Mouse (Mus musculus) heart, embryonic 16.5 days (tissue): ENCODE measurements around the gene Smagp. TPM values are rescaled to one million over a fixed set of nuclear protein-coding genes. Genes with fewer than 3 reads are reported as not detected.

Source experiments
- ATAC-seq: fragments of 200-750 bp; cut with Nextera tagmentation; replicated peaks from 2 replicates; pipeline ENCODE4 v1.8.0; 2017; ENCODE audit warnings: moderate number of reproducible peaks; ENCODE audit not compliant: insufficient read depth, low FRiP score; ENCODE audit errors: extremely low read depth
- H3K27ac ChIP-seq: fragments of 300-500 bp; sonication (generic); 2 replicates; pipeline ENCODE4 v1.5.1; 2014; ENCODE audit warnings: mild to moderate bottlenecking, low read length, control low read depth, moderate library complexity
- H3K27me3 ChIP-seq: fragments of 300-500 bp; sonication (generic); 2 replicates; pipeline ENCODE4 v1.6.1; 2014; ENCODE audit warnings: low read length, mixed read lengths; ENCODE audit not compliant: control insufficient read depth, insufficient read depth
- H3K36me3 ChIP-seq: fragments of 300-500 bp; sonication (generic); 2 replicates; pipeline ENCODE4 v1.6.1; 2014; ENCODE audit not compliant: control insufficient read depth, insufficient read depth
- H3K4me1 ChIP-seq: fragments of 300-500 bp; sonication (generic); 2 replicates; pipeline ENCODE4 v1.6.1; 2014; ENCODE audit warnings: low read length, mixed read lengths; ENCODE audit not compliant: control insufficient read depth, insufficient read depth
- H3K4me2 ChIP-seq: fragments of 300-500 bp; sonication (generic); 2 replicates; pipeline ENCODE4 v1.6.1; 2014; ENCODE audit warnings: low read depth, mild to moderate bottlenecking, control low read depth, low read length
- H3K4me3 ChIP-seq: fragments of 300-500 bp; sonication (generic); 2 replicates; pipeline ENCODE4 v1.5.1; 2014; ENCODE audit warnings: mild to moderate bottlenecking, control low read depth, low read length
- H3K9ac ChIP-seq: fragments of 300-500 bp; sonication (generic); 2 replicates; pipeline ENCODE4 v1.6.1; 2014; ENCODE audit warnings: low read length, control low read depth
- H3K9me3 ChIP-seq: fragments of 300-500 bp; sonication (generic); replicated peaks from 2 replicates; pipeline ENCODE4 v1.6.1; 2016; ENCODE audit warnings: low read length; ENCODE audit not compliant: control insufficient read depth
- WGBS: fragments of 180-500 bp; shearing (Covaris S2); extraction: QIAGEN DNeasy Blood & Tissue Kit; methylation state at CpG from one replicate; pipeline ENCODE4 v1.1.7; 2014; 5-methylcytosine and 5-hydroxymethylcytosine counted together
- polyA plus RNA-seq: library from polyadenylated mRNA; unstranded; fragments of >200 nt; fragmentation: Nextera tagmentation; extraction: Ambion mirVana; gene quantifications from 2 replicates; pipeline ENCODE4 v1.2.1, GENCODE M21; 2015

Smagp gene
- polyA plus RNA-seq, 1 experiment from 2014 or later, result 16.9 TPM

- Histone ChIP-seq H3K9ac (peak overlapping the region; percentile 70), H3K27ac (peak overlapping the region; percentile 48; the same call in 1 of the 2 replicates), H3K27me3 (peaks cover 17% of the 10 kb centered on the region), H3K36me3 (no peaks in the 10 kb centered on the region), H3K4me2 (peak overlapping the region; percentile 97), H3K4me3 (peak overlapping the region; percentile 71), H3K4me1 (peaks cover 17% of the 10 kb centered on the region), H3K9me3 (no peaks in the 10 kb centered on the region)
- ATAC-seq, result no peak
- WGBS, result 4% methylated on average over 38 of the region's 38 CpGs
Measured at GRCm38 (mm10) chr15:100635851-100636645, 692 bp downstream of the Smagp start.

- Histone ChIP-seq H3K4me2 (peak overlapping the region; percentile 97), H3K4me3 (peak overlapping the region; percentile 71), H3K4me1 (peaks cover 12% of the 10 kb centered on the region), H3K27ac (no peak overlapping the region), H3K9me3 (no peaks in the 10 kb centered on the region), H3K36me3 (no peaks in the 10 kb centered on the region), H3K9ac (no peak overlapping the region), H3K27me3 (peaks cover 17% of the 10 kb centered on the region)
- ATAC-seq, result no peak
- WGBS, result 13% methylated on average over 9 of the region's 9 CpGs
Measured at GRCm38 (mm10) chr15:100635239-100635638, 1.5 kb downstream of the Smagp start.

GRCm38 (mm10) chr15:100633341-100633740 is 3.4 kb downstream of the Smagp start:
- Histone ChIP-seq H3K4me1 (peaks cover 12% of the 10 kb centered on the region), H3K9me3 (no peaks in the 10 kb centered on the region), H3K27ac (no peak overlapping the region), H3K36me3 (no peaks in the 10 kb centered on the region), H3K9ac (no peak overlapping the region), H3K27me3 (peaks cover 17% of the 10 kb centered on the region), H3K4me3 (no peak overlapping the region), H3K4me2 (no peak overlapping the region)
- no peak for ATAC-seq
- WGBS, result 77% methylated on average over 10 of the region's 10 CpGs

GRCm38 (mm10) chr15:100632323-100632722 is 4.4 kb downstream of the Smagp start:
- no peak overlapping the region for H3K9ac ChIP-seq
- H3K4me3 ChIP-seq, result no peak overlapping the region
- H3K36me3 ChIP-seq, result no peaks in the 10 kb centered on the region
- peaks cover 20% of the 10 kb centered on the region for H3K4me1 ChIP-seq
- H3K4me2 ChIP-seq, result no peak overlapping the region
- H3K9me3 ChIP-seq, result no peaks in the 10 kb centered on the region
- no peak for ATAC-seq
- WGBS, result 60% methylated on average over 5 of the region's 5 CpGs
- no peak overlapping the region for H3K27ac ChIP-seq
- peaks cover 11% of the 10 kb centered on the region for H3K27me3 ChIP-seq

GRCm38 (mm10) chr15:100631454-100632170 is 5.1 kb downstream of the Smagp start:
- no peaks in the 10 kb centered on the region for H3K9me3 ChIP-seq
- H3K9ac ChIP-seq, result no peak overlapping the region
- H3K4me2 ChIP-seq, result no peak overlapping the region
- no peak overlapping the region for H3K27ac ChIP-seq
- WGBS, result 72% methylated on average over 12 of the region's 12 CpGs
- H3K4me3 ChIP-seq, result no peak overlapping the region
- peaks cover 15% of the 10 kb centered on the region for H3K4me1 ChIP-seq
- no peak for ATAC-seq
- H3K27me3 ChIP-seq, result peaks cover 8% of the 10 kb centered on the region
- no peaks in the 10 kb centered on the region for H3K36me3 ChIP-seq

GRCm38 (mm10) chr15:100630126-100630525 is 6.6 kb downstream of the Smagp start:
- WGBS, result 84% methylated on average over 3 of the region's 3 CpGs
- Histone ChIP-seq H3K27me3 (no peaks in the 10 kb centered on the region; the same call in 1 of the 2 replicates), H3K4me3 (no peak overlapping the region), H3K36me3 (no peaks in the 10 kb centered on the region), H3K4me2 (no peak overlapping the region), H3K9me3 (no peaks in the 10 kb centered on the region), H3K27ac (no peak overlapping the region; the same call in 1 of the 2 replicates), H3K9ac (no peak overlapping the region), H3K4me1 (peaks cover 9% of the 10 kb centered on the region)
- ATAC-seq, result no peak

- Histone ChIP-seq H3K4me3 (no peak overlapping the region), H3K9me3 (no peaks in the 10 kb centered on the region), H3K9ac (no peak overlapping the region), H3K36me3 (no peaks in the 10 kb centered on the region), H3K27ac (peak overlapping the region; percentile 46; the same call in 1 of the 2 replicates), H3K4me1 (peaks cover 9% of the 10 kb centered on the region), H3K27me3 (no peaks in the 10 kb centered on the region), H3K4me2 (no peak overlapping the region)
- peak; percentile 50; the same call in 1 of the 2 replicates for ATAC-seq
- WGBS, result 50% methylated on average over 7 of the region's 7 CpGs
Measured at GRCm38 (mm10) chr15:100628797-100629196, 7.9 kb downstream of the Smagp start.

- Histone ChIP-seq H3K4me3 (no peak overlapping the region), H3K36me3 (no peaks in the 10 kb centered on the region), H3K27ac (peak overlapping the region; percentile 51), H3K4me2 (peak overlapping the region; percentile 20; the same call in 1 of the 2 replicates), H3K9me3 (no peaks in the 10 kb centered on the region), H3K27me3 (no peaks in the 10 kb centered on the region), H3K9ac (0 out of 2 replicates have a peak overlapping the region, but pooled peaks have one; percentile 14), H3K4me1 (peaks cover 9% of the 10 kb centered on the region)
- ATAC-seq, result no peak
- WGBS, result 18% methylated on average over 11 of the region's 11 CpGs
Measured at GRCm38 (mm10) chr15:100627774-100628370, 8.9 kb downstream of the Smagp start.
